Mouse (Mus musculus) testis, adult 2 months (tissue): ENCODE measurements around the gene Fam160a2.
"Not testable (repeated sequence)": the region's sequence is repeated elsewhere in the genome, so short reads cannot be mapped to it uniquely, and the experiment has no call there.

Experiments used
- CTCF ChIP-seq: fragments of 200-500 bp; IDR thresholded peaks from 2 replicates; pipeline ENCODE4 v1.5.1; 2012; ENCODE audit warnings: low read depth, mild to moderate bottlenecking, inconsistent platforms, low read length, moderate library complexity; ENCODE audit not compliant: control insufficient read depth, insufficient read depth, insufficient replicate concordance
- POLR2A ChIP-seq: fragments of 200-500 bp; IDR thresholded peaks from 2 replicates; pipeline ENCODE4 v1.6.1; 2012; ENCODE audit warnings: low read depth, mild to moderate bottlenecking, inconsistent platforms, low read length, moderate library complexity; ENCODE audit not compliant: control insufficient read depth

GRCm38 (mm10) chr7:105411874-105412632, 12.2 kb upstream of the Fam160a2 start:
- TF ChIP-seq CTCF: peak; percentile 91
- not testable (repeated sequence) for TF ChIP-seq POLR2A
